26 mouse cellular contexts compared by ENCODE assay signal in genomic region chr12:52664944-52665343, GRCm38 (mm10). TPM values are rescaled to one million over a fixed set of nuclear protein-coding genes. Genes with fewer than 3 reads are reported as not detected.
"Had no signal": no experiment of that assay in that cellular context is flagged by ENCODE, and none has a peak within 500 bp of the region (broad histone marks: within the 10 kb centered on the region; RNA-seq: fewer than 3 reads in every experiment).

No protein-coding gene starts in this region.

- DNase-seq: kidney, adult 8-10 months; kidney, postnatal 10 days; kidney, postnatal 36 days; layer of hippocampus, postnatal 36 days; left cerebral cortex, postnatal 4 days; lung, adult 18-20 months; lung, postnatal 10 days; lung, postnatal 36 days; retina, postnatal 1 day; right cerebral cortex, postnatal 25 days; spleen, adult 18-20 months; thymus, postnatal 25 days had no signal

- H3K4me3 ChIP-seq: kidney, embryonic 15.5 days; left cerebral cortex, adult 2 months; limb, embryonic 12.5 days; limb, embryonic 15.5 days; liver, embryonic 15.5 days; lung, embryonic 15.5 days; megakaryocyte, embryonic 14.5 days; midbrain, embryonic 10.5 days; midbrain, embryonic 13.5 days; myocyte; neural tube, embryonic 13.5 days had no signal

- H3K9me3 ChIP-seq: kidney, embryonic 15.5 days; limb, embryonic 12.5 days; limb, embryonic 15.5 days; liver, embryonic 15.5 days; lung, embryonic 15.5 days; megakaryocyte, embryonic 14.5 days; midbrain, embryonic 10.5 days; midbrain, embryonic 13.5 days; neural tube, embryonic 13.5 days had no signal

- H3K4me2 ChIP-seq: kidney, embryonic 15.5 days; limb, embryonic 12.5 days; limb, embryonic 15.5 days; liver, embryonic 11.5 days; liver, embryonic 15.5 days; lung, embryonic 15.5 days; midbrain, embryonic 13.5 days; neural tube, embryonic 13.5 days had no signal

- ATAC-seq: midbrain, embryonic 13.5 days; midbrain, embryonic 16.5 days had no signal

- H3K27me3 ChIP-seq: kidney, embryonic 15.5 days; limb, embryonic 12.5 days; limb, embryonic 15.5 days; liver, embryonic 15.5 days; lung, embryonic 15.5 days; megakaryocyte, embryonic 14.5 days; midbrain, embryonic 13.5 days; neural tube, embryonic 13.5 days had no signal

- H3K9ac ChIP-seq: kidney, embryonic 15.5 days; limb, embryonic 12.5 days; limb, embryonic 15.5 days; liver, embryonic 15.5 days; lung, embryonic 15.5 days; midbrain, embryonic 13.5 days; neural tube, embryonic 13.5 days had no signal

- H3K4me1 ChIP-seq: kidney, embryonic 15.5 days; limb, embryonic 12.5 days; limb, embryonic 15.5 days; liver, embryonic 15.5 days; lung, embryonic 15.5 days; megakaryocyte, embryonic 14.5 days; midbrain, embryonic 10.5 days; midbrain, embryonic 13.5 days; neural tube, embryonic 13.5 days had no signal

- H3K36me3 ChIP-seq: kidney, embryonic 15.5 days; limb, embryonic 12.5 days; limb, embryonic 15.5 days; liver, embryonic 15.5 days; lung, embryonic 15.5 days; midbrain, embryonic 10.5 days; midbrain, embryonic 13.5 days; neural tube, embryonic 13.5 days had no signal

- H3K27ac ChIP-seq: kidney, embryonic 15.5 days; left cerebral cortex, adult 2 months; limb, embryonic 12.5 days; limb, embryonic 15.5 days; liver, embryonic 15.5 days; lung, embryonic 15.5 days; midbrain, embryonic 10.5 days; midbrain, embryonic 13.5 days; neural tube, embryonic 13.5 days had no signal

RNA-seq across cellular contexts. Expression of gene Akap6, which starts 34.2 kb away (rescaled TPM):
- total RNA-seq: monocyte, adult 5-6 weeks had no signal
